Mouse (Mus musculus) frontal cortex, adult (tissue): ENCODE measurements around the gene Brd1.
"Not testable (repeated sequence)": the region's sequence is repeated elsewhere in the genome, so short reads cannot be mapped to it uniquely, and the experiment has no call there.

Experiments
- ATAC-seq: cut with Nextera tagmentation; 2 replicates; pipeline ENCODE4 v1.9.2; 2017; ENCODE audit warnings: mild to moderate bottlenecking, moderate library complexity, mixed read lengths; ENCODE audit not compliant: low TSS enrichment

The Brd1 gene

GRCm38 (mm10) chr15:88730717-88731116, 3.3 kb downstream of the Brd1 start:
- ATAC-seq = no peak

- ATAC-seq = no peak
These were observed 6.8 kb downstream of the Brd1 start for GRCm38 (mm10) chr15:88727204-88727603.

- ATAC-seq = no peak
These were observed 9.0 kb downstream of the Brd1 start for GRCm38 (mm10) chr15:88725036-88725435.

- ATAC-seq = no peak
These were observed 9.7 kb downstream of the Brd1 start for GRCm38 (mm10) chr15:88724311-88724710.

GRCm38 (mm10) chr15:88723205-88723604, 10.8 kb downstream of the Brd1 start:
- ATAC-seq = no peak

- peak; percentile 11; the same call in 1 of the 2 replicates for ATAC-seq
These were observed 16.8 kb downstream of the Brd1 start for GRCm38 (mm10) chr15:88717239-88717638.

GRCm38 (mm10) chr15:88716350-88716749, 17.7 kb downstream of the Brd1 start:
- ATAC-seq = no peak

GRCm38 (mm10) chr15:88714021-88714589, 19.9 kb downstream of the Brd1 start:
- peak; percentile 76 for ATAC-seq

- no peak for ATAC-seq
These were observed 21.5 kb downstream of the Brd1 start for GRCm38 (mm10) chr15:88712501-88712900.

- no peak for ATAC-seq
These were observed 24.2 kb downstream of the Brd1 start for GRCm38 (mm10) chr15:88709878-88710277.

- no peak for ATAC-seq
These were observed 25.1 kb downstream of the Brd1 start for GRCm38 (mm10) chr15:88708657-88709511.

- no peak for ATAC-seq
These were observed 25.8 kb downstream of the Brd1 start for GRCm38 (mm10) chr15:88708204-88708603.

GRCm38 (mm10) chr15:88706987-88707386, 27.0 kb downstream of the Brd1 start:
- not testable (repeated sequence) for ATAC-seq

- no peak for ATAC-seq
These were observed 27.7 kb downstream of the Brd1 start for GRCm38 (mm10) chr15:88706320-88706719.

- ATAC-seq = no peak
These were observed 29.7 kb downstream of the Brd1 start for GRCm38 (mm10) chr15:88704284-88704683.

GRCm38 (mm10) chr15:88702501-88702900, 31.5 kb downstream of the Brd1 start:
- ATAC-seq = no peak

GRCm38 (mm10) chr15:88700759-88701158, 33.3 kb downstream of the Brd1 start:
- no peak for ATAC-seq

- no peak for ATAC-seq
These were observed 34.5 kb downstream of the Brd1 start for GRCm38 (mm10) chr15:88699508-88699907.

GRCm38 (mm10) chr15:88697586-88697985, 36.4 kb downstream of the Brd1 start:
- no peak for ATAC-seq

- peak; percentile 63 for ATAC-seq
These were observed 38.0 kb downstream of the Brd1 start for GRCm38 (mm10) chr15:88696055-88696454.

GRCm38 (mm10) chr15:88694033-88694432, 40.0 kb downstream of the Brd1 start:
- no peak for ATAC-seq

GRCm38 (mm10) chr15:88692720-88693119, 41.3 kb downstream of the Brd1 start:
- no peak for ATAC-seq

- peak; percentile 38; the same call in 1 of the 2 replicates for ATAC-seq
These were observed 42.9 kb downstream of the Brd1 start for GRCm38 (mm10) chr15:88691129-88691528.
